Mouse (Mus musculus) liver, adult 10 weeks (tissue): ENCODE results near the gene Flt4. TPM values are rescaled to one million over a fixed set of nuclear protein-coding genes. Genes with fewer than 3 reads are reported as not detected.

ENCODE experiments used
- polyA plus RNA-seq: library from polyadenylated mRNA; stranded (reverse); fragments of 350-450 nt; fragmentation: Illumina TruSeq; extraction: RNeasy Lipid Tissue Mini Kit (QIAGEN cat#74804); gene quantifications from one replicate; pipeline ENCODE4 v1.2.3, GENCODE M21; 2014; ENCODE audit warnings: low read depth, low replicate concordance

Gene Flt4
- 1.8 TPM for polyA plus RNA-seq

GRCm38 (mm10) chr11:49608938-49609867 lies at the start of gene Flt4:
Gene Flt4, plus strand, starts transcription at chr11:49609263.

GRCm38 (mm10) chr11:49663310-49663709 lies 54.2 kb downstream of the Flt4 start, which contains the start of gene Scgb3a1:
Gene Scgb3a1, plus strand, starts transcription at chr11:49663610.

Other genes with a start within 250 kb of the Flt4 start
- not detected for gene Olfr1389, start 186.2 kb upstream of the Flt4 start, polyA plus RNA-seq
- not detected for gene Olfr1388, start 172.6 kb upstream of the Flt4 start, polyA plus RNA-seq
- not detected for gene Olfr1387, start 153.9 kb upstream of the Flt4 start, polyA plus RNA-seq
- not detected for gene Olfr1386, start 144.2 kb upstream of the Flt4 start, polyA plus RNA-seq
- gene Olfr1385, start 120.2 kb upstream of the Flt4 start, polyA plus RNA-seq: not detected
- not detected for gene Olfr1384, start 102.5 kb upstream of the Flt4 start, polyA plus RNA-seq
- gene Olfr1383, start 89.6 kb upstream of the Flt4 start, polyA plus RNA-seq: not detected
- not detected for gene Olfr1382, start 81.0 kb upstream of the Flt4 start, polyA plus RNA-seq
- not detected for gene Olfr1381, start 65.8 kb upstream of the Flt4 start, polyA plus RNA-seq
- not detected for gene Olfr1380, start 52.4 kb upstream of the Flt4 start, polyA plus RNA-seq
- gene Scgb3a1, start 54.3 kb downstream of the Flt4 start, polyA plus RNA-seq: not detected
- 51.0 TPM for gene Cnot6, start 103.5 kb downstream of the Flt4 start, polyA plus RNA-seq
- 0.29 TPM for gene Gfpt2, start 184.9 kb downstream of the Flt4 start, polyA plus RNA-seq
- gene Mapk9, start 237.5 kb downstream of the Flt4 start, polyA plus RNA-seq: 68.6 TPM